Mouse (Mus musculus): ENCODE results near the gene F13a1.

Gene F13a1

GRCm38 (mm10) chr13:36954937-36955336 is 95.1 kb downstream of the F13a1 start:
- DNase-seq (ENCODE audit: low read depth, low spot score), result no peak

GRCm38 (mm10) chr13:36953676-36954075 is 96.4 kb downstream of the F13a1 start:
- DNase-seq (ENCODE audit: low read depth, low spot score), result no peak

GRCm38 (mm10) chr13:36941891-36942290 is 108.2 kb downstream of the F13a1 start:
- DNase-seq (ENCODE audit: low read depth, low spot score), result no peak

- DNase-seq (ENCODE audit: low read depth, low spot score), result no peak
Measured at GRCm38 (mm10) chr13:36932066-36932465, 118.0 kb downstream of the F13a1 start.

GRCm38 (mm10) chr13:36919737-36920136 is 130.3 kb downstream of the F13a1 start:
- DNase-seq (ENCODE audit: low read depth, low spot score), result no peak

GRCm38 (mm10) chr13:36903885-36904284 is 146.2 kb downstream of the F13a1 start:
- DNase-seq (ENCODE audit: low read depth, low spot score), result no peak

GRCm38 (mm10) chr13:36903447-36903846 is 146.6 kb downstream of the F13a1 start:
- DNase-seq (ENCODE audit: low read depth, low spot score), result no peak

- no peak for DNase-seq (ENCODE audit: low read depth, low spot score)
Measured at GRCm38 (mm10) chr13:36901603-36902002, 148.4 kb downstream of the F13a1 start.

GRCm38 (mm10) chr13:36901016-36901415 is 149.0 kb downstream of the F13a1 start:
- no peak for DNase-seq (ENCODE audit: low read depth, low spot score)

GRCm38 (mm10) chr13:36896061-36896460 is 154.0 kb downstream of the F13a1 start:
- no peak for DNase-seq (ENCODE audit: low read depth, low spot score)

- no peak for DNase-seq (ENCODE audit: low read depth, low spot score)
Measured at GRCm38 (mm10) chr13:36893762-36894161, 156.3 kb downstream of the F13a1 start.

- no peak for DNase-seq (ENCODE audit: low read depth, low spot score)
Measured at GRCm38 (mm10) chr13:36892216-36892615, 157.8 kb downstream of the F13a1 start.

GRCm38 (mm10) chr13:36885973-36886372 is 164.1 kb downstream of the F13a1 start:
- DNase-seq (ENCODE audit: low read depth, low spot score), result no peak

GRCm38 (mm10) chr13:36839111-36839510 is 210.9 kb downstream of the F13a1 start:
- DNase-seq (ENCODE audit: low read depth, low spot score), result no peak

All from skeletal muscle tissue, adult 2 months (tissue).